Mouse (Mus musculus) left cerebral cortex, adult 2 months (tissue): ENCODE data around the gene Gm15217. TPM values are rescaled to one million over a fixed set of nuclear protein-coding genes. Genes with fewer than 3 reads are reported as not detected.

ENCODE experiments used
- DNase-seq, 2 experiments: peaks; one replicate each; pipeline ENCODE4 v3.0.0; 2021 to 2022; ENCODE audit warnings: low spot score in 2 of 2, mixed read lengths in 1 of 2; ENCODE audit errors: extremely low spot score in 1 of 2
- H3K27ac ChIP-seq: fragments of 200-600 bp; 2 replicates; pipeline ENCODE4 v1.8.1; 2022
- H3K4me3 ChIP-seq: fragments of 200-600 bp; 2 replicates; pipeline ENCODE4 v1.8.1; 2022
- CTCF ChIP-seq: fragments of 200-600 bp; IDR thresholded peaks from 2 replicates; pipeline ENCODE4 v1.8.1; 2022; ENCODE audit warnings: antibody characterized with exemption, mild to moderate bottlenecking, moderate library complexity
- intact Hi-C: fragments of 180-260 bp; cut with DNase I; formaldehyde crosslinking; loops from one replicate; pipeline ENCODE4 v1.15.1; 2025
- total RNA-seq, 2 experiments: library from RNA; stranded (reverse); gene quantifications; 2 replicates each; pipeline ENCODE4 v1.2.3; 2021

The Gm15217 gene
- total RNA-seq, 2 experiments from 2014 or later: not detected

GRCm38 (mm10) chr14:46385701-46386477 lies 6.7 kb downstream of the Gm15217 start:
- no peak for TF ChIP-seq CTCF
- DNase-seq: no peak
- intact Hi-C loops: loop anchor here (5.0 kb wide), 1 partner anchor 394 kb away; no protein-coding TSS in a partner anchor

GRCm38 (mm10) chr14:46386478-46387356 lies 7.5 kb downstream of the Gm15217 start:
- DNase-seq: no peak
- intact Hi-C loops: loop anchor here (5.0 kb wide), 1 partner anchor 394 kb away; no protein-coding TSS in a partner anchor
- 0 out of 2 replicates have a peak overlapping the region, but pooled peaks have one; percentile 44 for H3K27ac ChIP-seq
- TF ChIP-seq CTCF: no peak
- peak overlapping the region; percentile 37 for H3K4me3 ChIP-seq

More at GRCm38 (mm10) chr14:46385701-46386477, 6.7 kb downstream of the Gm15217 start:
- Histone ChIP-seq H3K4me3 (peak overlapping the region; percentile 23; the same call in 1 of the 2 replicates), H3K27ac (no peak overlapping the region)

- no peak for TF ChIP-seq CTCF
- peak in 1 of 2 experiments; percentile 25 for DNase-seq
- H3K27ac ChIP-seq: no peak overlapping the region
- intact Hi-C loops: loop anchor here (5.0 kb wide), 1 partner anchor 395 kb away; no protein-coding TSS in a partner anchor
- peak overlapping the region; percentile 37 for H3K4me3 ChIP-seq
Measured at GRCm38 (mm10) chr14:46387357-46387671, 8.1 kb downstream of the Gm15217 start.

- H3K27ac ChIP-seq: no peak overlapping the region
- intact Hi-C loops: loop anchor here (5.0 kb wide), 1 partner anchor 396 kb away; no protein-coding TSS in a partner anchor
- H3K4me3 ChIP-seq: 0 out of 2 replicates have a peak overlapping the region, but pooled peaks have one; percentile 11
- DNase-seq: no peak
- TF ChIP-seq CTCF: no peak
Measured at GRCm38 (mm10) chr14:46387821-46388481, 8.7 kb downstream of the Gm15217 start.

GRCm38 (mm10) chr14:46388636-46389035 lies 9.4 kb downstream of the Gm15217 start:
- intact Hi-C loops: loop anchor here (5.0 kb wide), 1 partner anchor 396 kb away; no protein-coding TSS in a partner anchor
- 0 out of 2 replicates have a peak overlapping the region, but pooled peaks have one; percentile 20 for H3K4me3 ChIP-seq
- DNase-seq: no peak
- no peak; the same call in none of the 2 replicates for TF ChIP-seq CTCF
- no peak overlapping the region for H3K27ac ChIP-seq

- DNase-seq: no peak
- TF ChIP-seq CTCF: no peak
- Histone ChIP-seq H3K4me3 (no peak overlapping the region), H3K27ac (no peak overlapping the region)
- intact Hi-C loops: loop anchor here (5.0 kb wide), 1 partner anchor 397 kb away; no protein-coding TSS in a partner anchor
Measured at GRCm38 (mm10) chr14:46389438-46390248, 10.4 kb downstream of the Gm15217 start.

- no peak within 1 kb of the TSS for H3K27ac ChIP-seq
- H3K4me3 ChIP-seq: no peak within 1 kb of the TSS
- intact Hi-C loops: no loop called here
- no peak for DNase-seq
- no peak for TF ChIP-seq CTCF
Measured at GRCm38 (mm10) chr14:46390249-46390775, 11.1 kb downstream of the Gm15217 start, which contains the start of gene Bmp4. Gene Bmp4, minus strand, starts transcription at chr14:46390669.

- no peak overlapping the region for H3K4me3 ChIP-seq
- no peak overlapping the region for H3K27ac ChIP-seq
- TF ChIP-seq CTCF: no peak
- intact Hi-C loops: no loop called here
- no peak for DNase-seq
Measured at GRCm38 (mm10) chr14:46391621-46392170, 12.5 kb downstream of the Gm15217 start.

- DNase-seq: no peak
- Histone ChIP-seq H3K4me3 (no peak overlapping the region), H3K27ac (no peak overlapping the region)
- no peak for TF ChIP-seq CTCF
- intact Hi-C loops: no loop called here
Measured at GRCm38 (mm10) chr14:46398091-46398695, 19.0 kb downstream of the Gm15217 start.

GRCm38 (mm10) chr14:46399925-46400324 lies 20.7 kb downstream of the Gm15217 start:
- Histone ChIP-seq H3K27ac (no peak overlapping the region), H3K4me3 (no peak overlapping the region)
- TF ChIP-seq CTCF: no peak
- intact Hi-C loops: no loop called here
- no peak for DNase-seq
